Mouse (Mus musculus): ENCODE results near the gene Rps6kc1. TPM values are rescaled to one million over a fixed set of nuclear protein-coding genes. Genes with fewer than 3 reads are reported as not detected.

Gene Rps6kc1
- total and polyA plus RNA-seq, 3 experiments, result 7.8 to 18.0 (median 12.5) TPM

DNA sequence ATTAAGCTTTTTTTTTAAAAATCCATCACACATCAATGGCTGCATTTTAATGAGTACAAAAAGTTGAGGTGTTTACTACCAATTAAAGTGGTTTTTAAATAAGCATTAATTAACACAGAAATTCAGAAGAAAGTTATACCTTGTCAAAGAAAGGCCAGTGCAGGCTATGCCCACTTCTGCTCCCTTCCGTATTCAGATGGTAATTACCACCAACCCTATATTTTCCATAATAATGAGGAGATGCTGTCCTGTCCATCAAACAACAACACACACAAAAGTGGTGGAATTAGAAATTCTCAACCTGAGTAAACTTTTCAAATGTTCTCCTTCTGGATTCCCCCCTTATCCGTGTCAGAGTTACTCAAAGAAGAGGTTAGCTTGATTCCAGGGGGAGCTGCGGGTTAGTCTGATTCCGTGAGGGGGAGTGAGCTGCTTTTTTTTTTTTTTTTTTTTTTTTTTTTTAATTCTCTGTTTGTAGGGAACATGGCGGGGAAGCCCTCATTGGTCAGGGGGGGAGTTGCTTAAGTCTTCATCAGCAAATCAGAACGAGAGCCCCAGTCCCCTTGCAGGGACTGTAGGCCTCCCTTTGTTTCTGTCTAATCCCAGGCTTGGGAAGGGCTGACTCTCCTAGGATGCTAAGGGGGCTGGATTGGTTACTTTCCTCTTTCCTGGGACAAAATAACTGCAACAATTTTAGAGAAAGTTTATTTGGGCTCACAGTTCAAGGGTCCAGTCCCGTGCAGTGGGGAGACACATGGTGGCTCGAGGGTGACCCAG lies 159.6 kb downstream of the Rps6kc1 start:
- Histone ChIP-seq H3K36me3 (replicated peaks in 1 of 2; ENCODE audit: control insufficient read depth in 1 of 2, insufficient read depth in 1 of 2, low read length in 1 of 2) (no peaks in the 10 kb centered on the region), H3K27me3 (replicated peaks) (no peaks in the 10 kb centered on the region), H3K4me1 (ENCODE audit: control insufficient read depth in 1 of 2, insufficient read depth in 2 of 2) (no peaks in the 10 kb centered on the region), H3K4me2 (ENCODE audit: insufficient read depth, low read depth, poor library complexity, severe bottlenecking) (no peak overlapping the region), H3K4me3 (replicated peaks in 1 of 3; ENCODE audit: low read depth in 2 of 3, low read length in 2 of 3, poor library complexity in 1 of 3) (no peak overlapping the region), H3K9ac (ENCODE audit: insufficient read depth, low read depth) (no peak overlapping the region), H3K9me3 (replicated peaks; ENCODE audit: low read length) (peaks cover 1% of the 10 kb centered on the region), H3K79me2 (replicated peaks; ENCODE audit: control insufficient read depth, extremely low read depth, insufficient read depth, poor library complexity, severe bottlenecking) (no peaks in the 10 kb centered on the region), H3K27ac (ENCODE audit: insufficient read depth, low read depth) (no peak overlapping the region)
- dilution Hi-C loops (cut with MboI; ENCODE audit: extremely low pct_ligation_motif_present, extremely low pct_unique_long_range_greater_than_20kb, low sequenced_read_pairs), result no loop called here
- in situ Hi-C loops (cut with MboI; ENCODE audit: low pct_ligation_motif_present, low pct_unique_long_range_greater_than_20kb, low sequenced_read_pairs), result no loop called here
- no peak for DNase-seq (ENCODE audit: extremely low read depth)
- TF ChIP-seq NELFE (IDR thresholded peaks at IDR 0.05; ENCODE audit: low read depth, low read length) (no peak), SMC3 (IDR thresholded peaks at IDR 0.05; ENCODE audit: low read depth, low read length) (no peak), CTCF (conservative IDR thresholded peaks at IDR 0.05 in 1 of 2, IDR thresholded peaks at IDR 0.05 in 1 of 2; ENCODE audit: low read depth in 2 of 2, low read length in 2 of 2) (no peak), ZNF384 (IDR thresholded peaks at IDR 0.05; ENCODE audit: low read depth, low read length) (no peak), TBP (conservative IDR thresholded peaks at IDR 0.05; ENCODE audit: low read depth, low read length) (no peak), SIN3A (IDR thresholded peaks at IDR 0.05; ENCODE audit: low read length) (no peak), CHD2 (IDR thresholded peaks at IDR 0.05; ENCODE audit: low read length) (no peak), TCF12 (IDR thresholded peaks at IDR 0.05; ENCODE audit: low read depth, low read length) (no peak)

DNA sequence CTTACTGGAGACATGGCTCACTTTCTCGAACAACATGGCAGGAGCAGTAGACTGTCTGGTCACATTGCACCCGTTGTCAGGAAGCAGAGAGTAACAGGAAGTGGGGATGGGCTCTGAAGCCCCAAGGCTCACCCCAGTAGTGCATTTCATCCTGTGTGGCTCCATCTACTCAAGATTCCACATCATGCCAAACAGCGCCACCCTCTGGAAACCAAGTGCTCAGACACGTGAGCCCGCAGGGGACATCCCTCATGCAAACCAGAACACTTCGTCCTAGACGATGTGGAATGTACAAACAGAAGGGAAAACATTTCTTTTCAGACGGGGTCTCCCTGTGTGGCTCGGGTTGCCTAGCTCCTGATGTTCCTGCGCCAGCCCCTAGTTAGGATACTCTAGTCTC lies 162.6 kb downstream of the Rps6kc1 start:
- H3K4me3 ChIP-seq (replicated peaks in 1 of 3; ENCODE audit: low read depth in 2 of 3, low read length in 2 of 3, poor library complexity in 1 of 3), result no peak overlapping the region
- no peak overlapping the region for H3K4me2 ChIP-seq (ENCODE audit: insufficient read depth, low read depth, poor library complexity, severe bottlenecking)
- no peaks in the 10 kb centered on the region for H3K4me1 ChIP-seq (ENCODE audit: control insufficient read depth in 1 of 2, insufficient read depth in 2 of 2)
- H3K27me3 ChIP-seq (replicated peaks), result no peaks in the 10 kb centered on the region
- in situ Hi-C loops (cut with MboI; ENCODE audit: low pct_ligation_motif_present, low pct_unique_long_range_greater_than_20kb, low sequenced_read_pairs), result no loop called here
- dilution Hi-C loops (cut with MboI; ENCODE audit: extremely low pct_ligation_motif_present, extremely low pct_unique_long_range_greater_than_20kb, low sequenced_read_pairs), result no loop called here
- no peaks in the 10 kb centered on the region for H3K79me2 ChIP-seq (replicated peaks; ENCODE audit: control insufficient read depth, extremely low read depth, insufficient read depth, poor library complexity, severe bottlenecking)
- TF ChIP-seq RAD21 (IDR thresholded peaks at IDR 0.05; ENCODE audit: low read depth, low read length), result peak; percentile 34
- no peak for TF ChIP-seq USF2 (conservative IDR thresholded peaks at IDR 0.05; ENCODE audit: low read depth, low read length)
- TF ChIP-seq CTCF (conservative IDR thresholded peaks at IDR 0.05 in 1 of 2, IDR thresholded peaks at IDR 0.05 in 1 of 2; ENCODE audit: low read depth in 2 of 2, low read length in 2 of 2), result peak in 1 of 2 experiments; percentile 41; a peak in 2 of 4 replicates
- 0 out of 2 replicates have a peak, but pooled peaks have one; percentile 19 for TF ChIP-seq BHLHE40 (IDR thresholded peaks at IDR 0.05; ENCODE audit: low read depth, low read length)
- no peaks in the 10 kb centered on the region for H3K36me3 ChIP-seq (replicated peaks in 1 of 2; ENCODE audit: control insufficient read depth in 1 of 2, insufficient read depth in 1 of 2, low read length in 1 of 2)
- H3K27ac ChIP-seq (ENCODE audit: insufficient read depth, low read depth), result no peak overlapping the region
- no peaks in the 10 kb centered on the region for H3K9me3 ChIP-seq (replicated peaks; ENCODE audit: low read length)
- H3K9ac ChIP-seq (ENCODE audit: insufficient read depth, low read depth), result no peak overlapping the region
- peak; percentile 17 for DNase-seq (ENCODE audit: extremely low read depth)

DNA sequence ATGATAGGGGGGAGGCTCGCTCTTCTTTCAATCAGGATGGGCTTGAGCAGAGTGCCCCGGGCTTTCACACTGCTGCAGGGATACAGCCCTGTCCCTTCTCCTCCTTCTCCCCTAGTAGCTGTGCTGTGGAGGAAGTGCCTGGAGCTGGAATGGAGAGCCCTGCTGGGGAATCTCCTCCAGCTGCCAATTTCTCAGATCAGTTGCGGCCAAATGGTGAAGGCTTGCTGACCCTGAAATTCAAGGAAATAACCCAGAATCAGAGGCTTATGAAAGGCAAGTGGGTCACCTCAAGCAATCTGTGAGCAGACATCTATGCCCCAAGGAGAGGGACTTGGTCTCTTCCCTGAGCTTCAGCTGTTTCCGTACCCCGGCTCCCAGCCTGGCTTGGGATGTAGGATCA lies 170.1 kb downstream of the Rps6kc1 start:
- no peak for DNase-seq (ENCODE audit: extremely low read depth)
- no peak overlapping the region for H3K27ac ChIP-seq (ENCODE audit: insufficient read depth, low read depth)
- no peak overlapping the region for H3K4me3 ChIP-seq (replicated peaks in 1 of 3; ENCODE audit: low read depth in 2 of 3, low read length in 2 of 3, poor library complexity in 1 of 3)
- in situ Hi-C loops (cut with MboI; ENCODE audit: low pct_ligation_motif_present, low pct_unique_long_range_greater_than_20kb, low sequenced_read_pairs), result no loop called here
- H3K4me2 ChIP-seq (ENCODE audit: insufficient read depth, low read depth, poor library complexity, severe bottlenecking), result no peak overlapping the region
- H3K27me3 ChIP-seq (replicated peaks), result no peaks in the 10 kb centered on the region
- TF ChIP-seq SMC3 (IDR thresholded peaks at IDR 0.05; ENCODE audit: low read depth, low read length) (no peak), MYC (IDR thresholded peaks at IDR 0.05; ENCODE audit: low read depth, low read length) (no peak), MEF2A (IDR thresholded peaks at IDR 0.05; ENCODE audit: borderline replicate concordance, low read depth, low read length) (no peak)
- dilution Hi-C loops (cut with MboI; ENCODE audit: extremely low pct_ligation_motif_present, extremely low pct_unique_long_range_greater_than_20kb, low sequenced_read_pairs), result no loop called here
- no peaks in the 10 kb centered on the region for H3K4me1 ChIP-seq (ENCODE audit: control insufficient read depth in 1 of 2, insufficient read depth in 2 of 2)
- H3K9me3 ChIP-seq (replicated peaks; ENCODE audit: low read length), result no peaks in the 10 kb centered on the region
- H3K36me3 ChIP-seq (replicated peaks in 1 of 2; ENCODE audit: control insufficient read depth in 1 of 2, insufficient read depth in 1 of 2, low read length in 1 of 2), result no peaks in the 10 kb centered on the region
- H3K79me2 ChIP-seq (replicated peaks; ENCODE audit: control insufficient read depth, extremely low read depth, insufficient read depth, poor library complexity, severe bottlenecking), result no peaks in the 10 kb centered on the region
- no peak overlapping the region for H3K9ac ChIP-seq (ENCODE audit: insufficient read depth, low read depth)

All from CH12.LX (cell line).